7 mouse cellular contexts compared by ENCODE assay signal in genomic region chr9:44406906-44407751, GRCm38 (mm10). TPM values are rescaled to one million over a fixed set of nuclear protein-coding genes. Genes with fewer than 3 reads are reported as not detected.
A peak's percentile ranks its signal among the peaks of the same experiment; 100 is the strongest.
DNase-seq lines count a peak whose midpoint lies in the region; ATAC-seq and TF ChIP-seq lines count a peak whose summit lies in the region.

Gene Rps25, plus strand, starts transcription at chr9:44407139.
Gene Trappc4, minus strand, starts transcription at chr9:44407600.

- H3K9me3 ChIP-seq in embryonic facial prominence, embryonic 10.5 days = no peaks in the 10 kb centered on the region
- no peaks in the 10 kb centered on the region for H3K9me3 ChIP-seq in intestine, postnatal 0 days (ENCODE audit: control insufficient read depth)
- no peaks in the 10 kb centered on the region for H3K9me3 ChIP-seq in midbrain, embryonic 12.5 days

- peaks cover 78% of the 10 kb centered on the region for H3K36me3 ChIP-seq in embryonic facial prominence, embryonic 10.5 days (replicated peaks)
- H3K36me3 ChIP-seq in intestine, postnatal 0 days (ENCODE audit: control insufficient read depth, insufficient read depth) = peaks cover 55% of the 10 kb centered on the region
- H3K36me3 ChIP-seq in midbrain, embryonic 12.5 days = peaks cover 69% of the 10 kb centered on the region
- peaks cover 53% of the 10 kb centered on the region for H3K36me3 ChIP-seq in small intestine, adult 2 months (ENCODE audit: control insufficient read depth, insufficient read depth, low read length)

- no peak; the same call in none of the 2 replicates for TF ChIP-seq POLR2A in small intestine, adult 2 months (IDR thresholded peaks at IDR 0.05; ENCODE audit: low read depth, low read length)

- H3K27me3 ChIP-seq in embryonic facial prominence, embryonic 10.5 days (replicated peaks; ENCODE audit: low read depth, poor library complexity, severe bottlenecking) = no peaks in the 10 kb centered on the region
- H3K27me3 ChIP-seq in intestine, postnatal 0 days (replicated peaks; ENCODE audit: control insufficient read depth, insufficient read depth, low read length) = no peaks in the 10 kb centered on the region
- H3K27me3 ChIP-seq in midbrain, embryonic 12.5 days = no peaks in the 10 kb centered on the region
- H3K27me3 ChIP-seq in small intestine, adult 2 months (ENCODE audit: control insufficient read depth, insufficient read depth, low read length) = no peaks in the 10 kb centered on the region

- peak within 1 kb of the TSS; percentile 71 for H3K9ac ChIP-seq in intestine, postnatal 0 days (ENCODE audit: low read depth, low read length)
- peak within 1 kb of the TSS; percentile 81 for H3K9ac ChIP-seq in midbrain, embryonic 12.5 days (replicated peaks)

- intact Hi-C loops in left cerebral cortex, postnatal 4 days (cut with DNase I) = no loop called here

- H3K4me1 ChIP-seq in embryonic facial prominence, embryonic 10.5 days = peaks cover 17% of the 10 kb centered on the region
- H3K4me1 ChIP-seq in intestine, postnatal 0 days (replicated peaks; ENCODE audit: control insufficient read depth, insufficient read depth, low read length) = no peaks in the 10 kb centered on the region
- H3K4me1 ChIP-seq in midbrain, embryonic 12.5 days = peaks cover 20% of the 10 kb centered on the region
- H3K4me1 ChIP-seq in small intestine, adult 2 months (ENCODE audit: control insufficient read depth, insufficient read depth, insufficient read length, low read length) = peaks cover 2% of the 10 kb centered on the region; the same call in 1 of the 2 replicates

- peak within 1 kb of the TSS; percentile 67 for H3K4me2 ChIP-seq in intestine, postnatal 0 days (replicated peaks; ENCODE audit: low read depth)
- H3K4me2 ChIP-seq in midbrain, embryonic 12.5 days (replicated peaks) = peak within 1 kb of the TSS; percentile 80

- H3K4me3 ChIP-seq in embryonic facial prominence, embryonic 10.5 days = peak within 1 kb of the TSS; percentile 81
- peak within 1 kb of the TSS; percentile 87 for H3K4me3 ChIP-seq in intestine, postnatal 0 days (ENCODE audit: low read depth, low read length)
- peak within 1 kb of the TSS; percentile 81 for H3K4me3 ChIP-seq in midbrain, embryonic 12.5 days
- H3K4me3 ChIP-seq in small intestine, adult 2 months (ENCODE audit: low read depth, low read length) = peak within 1 kb of the TSS; percentile 89

- peak; percentile 91 for ATAC-seq in intestine, postnatal 0 days
- ATAC-seq in midbrain, embryonic 12.5 days (ENCODE audit: low FRiP score, low read depth) = peak; percentile 96

- WGBS in embryonic facial prominence, embryonic 10.5 days = under 1% methylated on average over 51 of the region's 51 CpGs
- under 1% methylated on average over 51 of the region's 51 CpGs for WGBS in intestine, postnatal 0 days
- whole genome bisulfite sequencing in midbrain, embryonic 12.5 days = under 1% methylated on average over 51 of the region's 51 CpGs
- under 1% methylated on average over 51 of the region's 51 CpGs for WGBS in small intestine, adult 2 months

- no peak; the same call in 1 of the 2 replicates for TF ChIP-seq CTCF in intestine, postnatal 0 days (IDR thresholded peaks at IDR 0.05; ENCODE audit: low read depth)
- no peak for TF ChIP-seq CTCF in small intestine, adult 2 months (IDR thresholded peaks at IDR 0.05; ENCODE audit: extremely low read depth, insufficient read length, insufficient replicate concordance, low read depth, low read length)

- peak within 1 kb of the TSS; percentile 93 for H3K27ac ChIP-seq in embryonic facial prominence, embryonic 10.5 days (replicated peaks)
- peak within 1 kb of the TSS; percentile 85 for H3K27ac ChIP-seq in intestine, postnatal 0 days (ENCODE audit: low read depth, low read length)
- peak within 1 kb of the TSS; percentile 90 for H3K27ac ChIP-seq in midbrain, embryonic 12.5 days (replicated peaks)
- peak within 1 kb of the TSS; percentile 98 for H3K27ac ChIP-seq in small intestine, adult 2 months (ENCODE audit: insufficient read depth, low read depth, low read length)

- peak; percentile 94 for DNase-seq in adrenal gland, postnatal 10 days
- peak; percentile 94 for DNase-seq in embryonic facial prominence, embryonic 10.5 days (ENCODE audit: low spot score)
- DNase-seq in gonadal fat pad, adult 2 months (ENCODE audit: low read depth) = peak; percentile 77
- DNase-seq in left cerebral cortex, postnatal 4 days = peak; percentile 94

RNA-seq across cellular contexts. Expression of gene Rps25, which starts in this region (rescaled TPM):
- 1,000 to 10,000 TPM; 1,303 to 1,311 TPM for total RNA-seq in adrenal gland, postnatal 10 days (2021)
- 2,417 and 2,419 TPM in 2 replicates for polyA plus RNA-seq in embryonic facial prominence, embryonic 10.5 days (2016; fragmentation: Nextera tagmentation; extraction: Ambion mirVana)
- 255 and 355 TPM in 2 replicates for polyA plus RNA-seq in gonadal fat pad, adult 2 months (2012; rRNA removed)
- polyA plus RNA-seq in intestine, postnatal 0 days (2015; fragmentation: Nextera tagmentation; extraction: Ambion mirVana) = 1,434 and 1,542 TPM in 2 replicates
- 1,000 to 10,000 TPM in 1 of 2 experiments, 100 to 1,000 TPM in 1; 978 to 1,068 TPM for total RNA-seq in left cerebral cortex, postnatal 4 days (2021)
- polyA plus RNA-seq in midbrain, embryonic 12.5 days (2016; fragmentation: Nextera tagmentation; extraction: Ambion mirVana) = 1,381 and 1,435 TPM in 2 replicates
- 40.0 and 48.3 TPM in 2 replicates for polyA plus RNA-seq in small intestine, adult 2 months (2012; rRNA removed)

RNA-seq across cellular contexts. Expression of gene Trappc4, which starts in this region (rescaled TPM):
- total RNA-seq in adrenal gland, postnatal 10 days (2021) = 10 to 100 TPM; 65.4 to 70.9 TPM
- 178 and 179 TPM in 2 replicates for polyA plus RNA-seq in embryonic facial prominence, embryonic 10.5 days (2016; fragmentation: Nextera tagmentation; extraction: Ambion mirVana)
- 63.4 and 83.7 TPM in 2 replicates for polyA plus RNA-seq in gonadal fat pad, adult 2 months (2012; rRNA removed)
- 138 and 142 TPM in 2 replicates for polyA plus RNA-seq in intestine, postnatal 0 days (2015; fragmentation: Nextera tagmentation; extraction: Ambion mirVana)
- total RNA-seq in left cerebral cortex, postnatal 4 days (2021) = 100 to 1,000 TPM; 126 to 129 TPM
- polyA plus RNA-seq in midbrain, embryonic 12.5 days (2016; fragmentation: Nextera tagmentation; extraction: Ambion mirVana) = 269 and 272 TPM in 2 replicates
- 20.0 and 36.5 TPM in 2 replicates for polyA plus RNA-seq in small intestine, adult 2 months (2012; rRNA removed)

Comparison
In these comparisons a context has a peak if more than half of its experiments do, and no peak if none do; other contexts are left out.
1. Peak in every context shown above with its lines: DNase-seq, ATAC-seq, H3K4me3 ChIP-seq and H3K27ac ChIP-seq.